Mouse (Mus musculus) liver, adult 2 months (tissue): ENCODE results near the gene Fv1. TPM values are rescaled to one million over a fixed set of nuclear protein-coding genes. Genes with fewer than 3 reads are reported as not detected.

Experiments
- DNase-seq: peaks from one replicate; pipeline ENCODE4 v3.0.0-alpha.2; 2011; ENCODE audit warnings: low read depth, low spot score; ENCODE audit errors: extremely low read depth
- H3K27ac ChIP-seq: fragments of 200-500 bp; replicated peaks from 2 replicates; pipeline ENCODE4 v1.5.1; 2012; ENCODE audit warnings: low read depth, mild to moderate bottlenecking, control low read depth, inconsistent platforms, low read length; ENCODE audit not compliant: insufficient read depth
- H3K27me3 ChIP-seq: fragments of 200-500 bp; 2 replicates; pipeline ENCODE4 v1.6.1; 2012; ENCODE audit warnings: mild to moderate bottlenecking, moderate library complexity, low read length, inconsistent platforms; ENCODE audit not compliant: control insufficient read depth, insufficient read depth
- H3K36me3 ChIP-seq: fragments of 200-500 bp; 2 replicates; pipeline ENCODE4 v1.6.1; 2012; ENCODE audit warnings: low read length, inconsistent platforms; ENCODE audit not compliant: control insufficient read depth, insufficient read depth
- H3K4me1 ChIP-seq: fragments of 200-500 bp; 2 replicates; pipeline ENCODE4 v1.6.1; 2011; ENCODE audit warnings: low read length; ENCODE audit not compliant: control insufficient read depth, insufficient read depth
- H3K4me3 ChIP-seq: fragments of 200-500 bp; 2 replicates; pipeline ENCODE4 v1.5.1; 2011; ENCODE audit warnings: low read depth, mild to moderate bottlenecking, control low read depth, low read length, moderate library complexity; ENCODE audit not compliant: insufficient read depth
- H3K79me2 ChIP-seq: fragments of 200-500 bp; 2 replicates; pipeline ENCODE4 v1.6.1; 2012; ENCODE audit warnings: inconsistent platforms, mild to moderate bottlenecking, low read length, moderate library complexity; ENCODE audit not compliant: control insufficient read depth, insufficient read depth
- H3K9ac ChIP-seq: fragments of 200-500 bp; 2 replicates; pipeline ENCODE4 v1.6.1; 2012; ENCODE audit warnings: low read depth, mild to moderate bottlenecking, control low read depth, inconsistent platforms, low read length
- CTCF ChIP-seq: fragments of 200-500 bp; IDR thresholded peaks from 2 replicates; pipeline ENCODE4 v1.5.1; 2011; ENCODE audit warnings: low read depth, low read length, control low read depth
- POLR2A ChIP-seq: fragments of 200-500 bp; IDR thresholded peaks from 2 replicates; pipeline ENCODE4 v1.6.1; 2011; ENCODE audit warnings: low read length, control low read depth; ENCODE audit not compliant: insufficient read depth; ENCODE audit errors: extremely low read depth
- WGBS: fragments of 180-500 bp; shearing (Covaris S2); methylation state at CpG from one replicate; pipeline ENCODE4 v1.1.7; 2018; 5-methylcytosine and 5-hydroxymethylcytosine counted together
- polyA plus RNA-seq: library from polyadenylated mRNA; depleted of rRNA; stranded (reverse); fragments of >200 nt; gene quantifications from 2 replicates; pipeline ENCODE4 v1.2.3, GENCODE M21; 2012
- total RNA-seq: library from RNA; depleted of rRNA; stranded (reverse); fragments of >200 nt; gene quantifications from 2 replicates; pipeline ENCODE4 v1.2.3, GENCODE M21; 2014

Gene Fv1
- total and polyA plus RNA-seq, 2 experiments: 0.61 to 3.5 TPM

- Histone ChIP-seq H3K4me3 (no peak overlapping the region), H3K79me2 (no peaks in the 10 kb centered on the region; the same call in 1 of the 2 replicates), H3K4me1 (no peaks in the 10 kb centered on the region), H3K27ac (no peak overlapping the region), H3K36me3 (peaks cover 52% of the 10 kb centered on the region), H3K9ac (no peak overlapping the region), H3K27me3 (no peaks in the 10 kb centered on the region)
- DNase-seq: no peak
- no peak for TF ChIP-seq POLR2A
- TF ChIP-seq CTCF: no peak
- 63% methylated on average over 2 of the region's 2 CpGs for WGBS
Measured at GRCm38 (mm10) chr4:147879456-147879855, 10.7 kb downstream of the Fv1 start.

DNA sequence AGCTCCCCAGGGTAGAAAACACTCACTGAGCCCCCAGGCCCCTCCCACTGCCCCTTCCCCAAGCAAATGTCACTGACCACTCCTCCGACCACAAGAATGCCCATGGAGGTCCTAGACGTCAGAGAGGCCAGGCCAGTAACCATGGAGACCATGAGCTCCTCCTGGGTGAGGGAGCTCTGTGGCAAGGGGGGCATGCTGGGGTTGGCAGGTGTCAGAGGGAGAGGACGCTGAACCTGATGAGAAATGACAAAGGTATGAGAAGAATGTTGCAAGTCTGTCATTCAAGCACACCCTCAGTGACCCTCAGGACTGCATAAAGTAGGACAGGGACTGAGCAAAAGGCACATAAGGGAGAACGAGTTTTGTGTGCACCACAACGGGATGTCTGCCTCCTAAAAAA is 11.1 kb downstream of the Fv1 start:
- H3K27me3 ChIP-seq: no peaks in the 10 kb centered on the region
- WGBS: 88% methylated on average over 5 of the region's 5 CpGs
- H3K79me2 ChIP-seq: no peaks in the 10 kb centered on the region; the same call in 1 of the 2 replicates
- H3K4me1 ChIP-seq: no peaks in the 10 kb centered on the region
- no peak overlapping the region for H3K27ac ChIP-seq
- no peak for TF ChIP-seq CTCF
- TF ChIP-seq POLR2A: no peak
- no peak overlapping the region for H3K4me3 ChIP-seq
- DNase-seq: no peak
- H3K36me3 ChIP-seq: peaks cover 51% of the 10 kb centered on the region
- H3K9ac ChIP-seq: no peak overlapping the region

GRCm38 (mm10) chr4:147881792-147882191 is 13.0 kb downstream of the Fv1 start:
- Histone ChIP-seq H3K79me2 (no peaks in the 10 kb centered on the region; the same call in 1 of the 2 replicates), H3K27me3 (no peaks in the 10 kb centered on the region), H3K9ac (no peak overlapping the region), H3K4me3 (no peak overlapping the region), H3K27ac (no peak overlapping the region), H3K4me1 (no peaks in the 10 kb centered on the region), H3K36me3 (peaks cover 46% of the 10 kb centered on the region)
- no peak for TF ChIP-seq CTCF
- TF ChIP-seq POLR2A: no peak
- DNase-seq: no peak
- WGBS: 95% methylated on average over 7 of the region's 7 CpGs

- H3K79me2 ChIP-seq: no peaks in the 10 kb centered on the region; the same call in 1 of the 2 replicates
- H3K27me3 ChIP-seq: no peaks in the 10 kb centered on the region
- TF ChIP-seq CTCF (no peak), POLR2A (no peak)
- 93% methylated on average over 6 of the region's 6 CpGs for WGBS
- H3K4me3 ChIP-seq: no peak overlapping the region
- no peak overlapping the region for H3K27ac ChIP-seq
- peaks cover 50% of the 10 kb centered on the region; the same call in 1 of the 2 replicates for H3K36me3 ChIP-seq
- no peaks in the 10 kb centered on the region for H3K4me1 ChIP-seq
- H3K9ac ChIP-seq: no peak overlapping the region
- DNase-seq: no peak
Measured at GRCm38 (mm10) chr4:147883041-147883440, 14.3 kb downstream of the Fv1 start.

DNA sequence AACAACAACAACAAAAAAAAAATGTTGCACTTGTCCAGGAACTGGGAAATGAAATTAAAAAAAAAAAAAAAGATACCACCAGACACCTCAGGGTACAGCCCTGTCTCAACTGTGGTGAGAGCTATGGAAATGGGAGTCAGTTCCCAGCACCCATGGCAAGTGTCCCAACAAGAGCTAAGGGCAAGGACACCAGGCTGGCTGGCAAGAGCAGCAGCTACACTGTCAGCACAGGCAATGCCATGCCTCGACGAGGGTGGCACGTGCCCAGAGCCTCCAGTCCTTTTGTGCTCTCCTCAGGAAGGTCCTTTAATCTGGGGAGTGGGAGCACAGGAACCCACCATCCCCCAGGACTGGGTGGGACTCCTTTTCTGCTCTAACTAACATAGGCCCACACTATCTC is 15.4 kb downstream of the Fv1 start:
- Histone ChIP-seq H3K4me3 (no peak overlapping the region), H3K27ac (no peak overlapping the region), H3K9ac (no peak overlapping the region), H3K27me3 (no peaks in the 10 kb centered on the region), H3K79me2 (no peaks in the 10 kb centered on the region; the same call in 1 of the 2 replicates), H3K36me3 (peaks cover 53% of the 10 kb centered on the region; the same call in 1 of the 2 replicates), H3K4me1 (no peaks in the 10 kb centered on the region)
- WGBS: 38% methylated on average over 3 of the region's 3 CpGs
- peak; percentile 73 for DNase-seq
- TF ChIP-seq CTCF (no peak), POLR2A (no peak)

DNA sequence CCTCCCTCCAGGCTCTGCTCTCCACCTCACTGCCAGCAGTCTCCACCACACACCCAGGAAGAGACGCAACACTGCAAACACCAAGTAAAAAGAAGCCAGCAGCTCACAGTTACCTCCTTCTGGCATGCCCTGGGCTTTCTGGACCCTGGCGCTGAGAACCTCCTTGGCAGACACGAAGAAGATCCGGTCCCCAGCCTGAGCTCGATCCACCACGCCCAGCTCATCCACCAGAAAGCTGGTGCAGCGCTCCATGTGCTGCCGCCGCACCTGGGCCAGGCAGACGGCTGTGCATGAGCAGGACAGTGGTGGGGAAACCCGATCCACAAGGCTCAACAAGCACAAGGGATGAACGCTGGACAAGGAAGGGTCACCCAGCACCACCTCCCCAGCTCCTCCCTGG is 17.4 kb downstream of the Fv1 start:
- WGBS: 96% methylated on average over 12 of the region's 12 CpGs
- TF ChIP-seq POLR2A (no peak), CTCF (no peak)
- Histone ChIP-seq H3K79me2 (no peaks in the 10 kb centered on the region; the same call in 1 of the 2 replicates), H3K4me3 (no peak overlapping the region), H3K9ac (no peak overlapping the region), H3K36me3 (peaks cover 53% of the 10 kb centered on the region; the same call in 1 of the 2 replicates), H3K27ac (no peak overlapping the region), H3K27me3 (no peaks in the 10 kb centered on the region), H3K4me1 (peaks cover 6% of the 10 kb centered on the region)
- no peak for DNase-seq
